Mouse (Mus musculus) heart, embryonic 11.5 days (tissue): ENCODE measurements around the gene R3hcc1l. TPM values are rescaled to one million over a fixed set of nuclear protein-coding genes. Genes with fewer than 3 reads are reported as not detected.

ENCODE experiments used
- ATAC-seq: fragments of 200-750 bp; cut with Nextera tagmentation; replicated peaks from 2 replicates; pipeline ENCODE4 v1.8.0; 2017; ENCODE audit warnings: moderate library complexity; ENCODE audit not compliant: insufficient number of reproducible peaks, low FRiP score, low TSS enrichment
- H3K27ac ChIP-seq: fragments of 300-500 bp; sonication (generic); 2 replicates; pipeline ENCODE4 v1.5.1; 2014; ENCODE audit warnings: mild to moderate bottlenecking, low read depth, low read length
- H3K27me3 ChIP-seq: fragments of 300-500 bp; sonication (generic); 2 replicates; pipeline ENCODE4 v1.6.1; 2014; ENCODE audit warnings: mild to moderate bottlenecking, low read length, mixed read lengths; ENCODE audit not compliant: control insufficient read depth, insufficient read depth
- H3K36me3 ChIP-seq: fragments of 300-500 bp; sonication (generic); 2 replicates; pipeline ENCODE4 v1.6.1; 2014; ENCODE audit warnings: mild to moderate bottlenecking, low read length, moderate library complexity, mixed read lengths; ENCODE audit not compliant: control insufficient read depth, insufficient read depth
- H3K4me1 ChIP-seq: fragments of 300-500 bp; sonication (generic); 2 replicates; pipeline ENCODE4 v1.6.1; 2014; ENCODE audit warnings: low read length; ENCODE audit not compliant: control insufficient read depth, insufficient read depth
- H3K4me2 ChIP-seq: fragments of 300-500 bp; sonication (generic); 2 replicates; pipeline ENCODE4 v1.6.1; 2014; ENCODE audit warnings: mild to moderate bottlenecking, moderate library complexity
- H3K4me3 ChIP-seq: fragments of 300-500 bp; sonication (generic); 2 replicates; pipeline ENCODE4 v1.5.1; 2014; ENCODE audit warnings: low read depth, low read length
- H3K9ac ChIP-seq: fragments of 300-500 bp; sonication (generic); 2 replicates; pipeline ENCODE4 v1.6.1; 2014; ENCODE audit warnings: mild to moderate bottlenecking, low read depth, low read length, moderate library complexity
- H3K9me3 ChIP-seq: fragments of 300-500 bp; sonication (generic); replicated peaks from 2 replicates; pipeline ENCODE4 v1.6.1; 2016; ENCODE audit warnings: low read length; ENCODE audit not compliant: control insufficient read depth
- WGBS: fragments of 180-500 bp; shearing (Covaris S2); extraction: QIAGEN DNeasy Blood & Tissue Kit; methylation state at CpG from one replicate; pipeline ENCODE4 v1.1.7; 2014; ENCODE audit not compliant: insufficient replicate concordance; 5-methylcytosine and 5-hydroxymethylcytosine counted together
- polyA plus RNA-seq: library from polyadenylated mRNA; unstranded; fragments of >200 nt; fragmentation: Nextera tagmentation; extraction: Ambion mirVana; gene quantifications from 2 replicates; pipeline ENCODE4 v1.2.1, GENCODE M21; 2014

Gene R3hcc1l
- polyA plus RNA-seq, 1 experiment from 2014 or later: 13.1 TPM

GRCm38 (mm10) chr19:42529992-42530437, 11.5 kb downstream of the R3hcc1l start:
- Histone ChIP-seq H3K27ac (no peak overlapping the region), H3K9me3 (no peaks in the 10 kb centered on the region), H3K4me3 (no peak overlapping the region), H3K9ac (no peak overlapping the region), H3K27me3 (no peaks in the 10 kb centered on the region), H3K36me3 (no peaks in the 10 kb centered on the region), H3K4me2 (no peak overlapping the region), H3K4me1 (no peaks in the 10 kb centered on the region)
- no peak for ATAC-seq
- WGBS: 56% methylated on average over 9 of the region's 9 CpGs

GRCm38 (mm10) chr19:42534427-42534826, 15.9 kb downstream of the R3hcc1l start:
- Histone ChIP-seq H3K9me3 (no peaks in the 10 kb centered on the region), H3K4me3 (no peak overlapping the region), H3K36me3 (no peaks in the 10 kb centered on the region), H3K4me1 (no peaks in the 10 kb centered on the region), H3K27ac (no peak overlapping the region), H3K9ac (no peak overlapping the region), H3K4me2 (no peak overlapping the region), H3K27me3 (no peaks in the 10 kb centered on the region)
- ATAC-seq: no peak
- WGBS: 85% methylated on average over 3 of the region's 3 CpGs

GRCm38 (mm10) chr19:42537600-42537999, 19.0 kb downstream of the R3hcc1l start:
- Histone ChIP-seq H3K4me1 (no peaks in the 10 kb centered on the region), H3K27ac (no peak overlapping the region), H3K4me3 (no peak overlapping the region), H3K4me2 (no peak overlapping the region), H3K27me3 (no peaks in the 10 kb centered on the region), H3K36me3 (no peaks in the 10 kb centered on the region), H3K9ac (no peak overlapping the region), H3K9me3 (no peaks in the 10 kb centered on the region)
- ATAC-seq: no peak
- WGBS: 84% methylated on average over 1 of the region's 1 CpGs

GRCm38 (mm10) chr19:42538911-42539310, 20.4 kb downstream of the R3hcc1l start:
- 76% methylated on average over 2 of the region's 2 CpGs for WGBS

GRCm38 (mm10) chr19:42539414-42540189, 21.0 kb downstream of the R3hcc1l start:
- Histone ChIP-seq H3K9ac (no peak overlapping the region), H3K4me2 (no peak overlapping the region), H3K4me3 (no peak overlapping the region), H3K27ac (no peak overlapping the region), H3K9me3 (no peaks in the 10 kb centered on the region), H3K36me3 (no peaks in the 10 kb centered on the region), H3K27me3 (no peaks in the 10 kb centered on the region), H3K4me1 (no peaks in the 10 kb centered on the region)
- 68% methylated on average over 7 of the region's 7 CpGs for WGBS
- no peak for ATAC-seq

More at GRCm38 (mm10) chr19:42538911-42539310, 20.4 kb downstream of the R3hcc1l start:
- Histone ChIP-seq H3K9ac (no peak overlapping the region), H3K9me3 (no peaks in the 10 kb centered on the region), H3K36me3 (no peaks in the 10 kb centered on the region), H3K4me2 (no peak overlapping the region), H3K27me3 (no peaks in the 10 kb centered on the region), H3K4me1 (no peaks in the 10 kb centered on the region), H3K4me3 (no peak overlapping the region), H3K27ac (no peak overlapping the region)
- ATAC-seq: no peak

- no peak overlapping the region for H3K4me2 ChIP-seq
These were observed 22.1 kb downstream of the R3hcc1l start for GRCm38 (mm10) chr19:42540649-42541048.

GRCm38 (mm10) chr19:42558701-42559100, 40.1 kb downstream of the R3hcc1l start:
- H3K27me3 ChIP-seq: no peaks in the 10 kb centered on the region
- H3K9me3 ChIP-seq: no peaks in the 10 kb centered on the region
- ATAC-seq: no peak
- no peak overlapping the region for H3K27ac ChIP-seq
- 77% methylated on average over 3 of the region's 3 CpGs for whole genome bisulfite sequencing
- no peaks in the 10 kb centered on the region; the same call in 1 of the 2 replicates for H3K36me3 ChIP-seq
- no peak overlapping the region for H3K4me3 ChIP-seq
- H3K4me1 ChIP-seq: no peaks in the 10 kb centered on the region
- no peak overlapping the region for H3K9ac ChIP-seq
- no peak overlapping the region for H3K4me2 ChIP-seq

More at GRCm38 (mm10) chr19:42540649-42541048, 22.1 kb downstream of the R3hcc1l start:
- H3K9me3 ChIP-seq: no peaks in the 10 kb centered on the region
- H3K9ac ChIP-seq: no peak overlapping the region
- no peak overlapping the region for H3K27ac ChIP-seq
- no peaks in the 10 kb centered on the region for H3K27me3 ChIP-seq
- no peak for ATAC-seq
- 61% methylated on average over 3 of the region's 3 CpGs for WGBS
- H3K4me3 ChIP-seq: no peak overlapping the region
- no peaks in the 10 kb centered on the region for H3K36me3 ChIP-seq
- no peaks in the 10 kb centered on the region for H3K4me1 ChIP-seq

GRCm38 (mm10) chr19:42561991-42562390, 43.4 kb downstream of the R3hcc1l start:
- H3K36me3 ChIP-seq: no peaks in the 10 kb centered on the region; the same call in 1 of the 2 replicates
- no peak for ATAC-seq
- no peak overlapping the region for H3K4me3 ChIP-seq
- no peak overlapping the region for H3K9ac ChIP-seq
- no peaks in the 10 kb centered on the region for H3K4me1 ChIP-seq
- no peak overlapping the region for H3K4me2 ChIP-seq
- no peaks in the 10 kb centered on the region for H3K9me3 ChIP-seq
- H3K27ac ChIP-seq: no peak overlapping the region
- no peaks in the 10 kb centered on the region for H3K27me3 ChIP-seq
- 94% methylated on average over 1 of the region's 1 CpGs for WGBS

GRCm38 (mm10) chr19:42562981-42563380, 44.4 kb downstream of the R3hcc1l start:
- Histone ChIP-seq H3K27me3 (no peaks in the 10 kb centered on the region), H3K36me3 (no peaks in the 10 kb centered on the region; the same call in 1 of the 2 replicates), H3K4me2 (no peak overlapping the region), H3K4me1 (no peaks in the 10 kb centered on the region), H3K4me3 (no peak overlapping the region), H3K27ac (no peak overlapping the region), H3K9me3 (no peaks in the 10 kb centered on the region), H3K9ac (no peak overlapping the region)
- 95% methylated on average over 3 of the region's 3 CpGs for WGBS
- no peak for ATAC-seq
